Mouse (Mus musculus) thymus, adult 2 months (tissue): ENCODE measurements around the gene Osr1. TPM values are rescaled to one million over a fixed set of nuclear protein-coding genes. Genes with fewer than 3 reads are reported as not detected.

Source experiments
- DNase-seq: peaks from one replicate; pipeline ENCODE4 v3.0.0; 2021
- H3K27ac ChIP-seq: fragments of 200-500 bp; 2 replicates; pipeline ENCODE4 v1.5.1; 2012; ENCODE audit warnings: low read length, control low read depth; ENCODE audit not compliant: control insufficient read depth, insufficient read depth
- H3K27me3 ChIP-seq: fragments of 200-500 bp; 2 replicates; pipeline ENCODE4 v1.6.1; 2012; ENCODE audit warnings: mild to moderate bottlenecking, low read length, moderate library complexity, mixed read lengths; ENCODE audit not compliant: control insufficient read depth, insufficient read depth
- H3K36me3 ChIP-seq: fragments of 200-500 bp; 2 replicates; pipeline ENCODE4 v1.6.1; 2012; ENCODE audit warnings: mild to moderate bottlenecking, low read length, moderate library complexity; ENCODE audit not compliant: control insufficient read depth, insufficient read depth
- H3K4me1 ChIP-seq: fragments of 200-500 bp; replicated peaks from 2 replicates; pipeline ENCODE4 v1.6.1; 2012; ENCODE audit warnings: low read length; ENCODE audit not compliant: control insufficient read depth, insufficient read depth
- H3K4me3 ChIP-seq: fragments of 200-500 bp; 2 replicates; pipeline ENCODE4 v1.5.1; 2012; ENCODE audit warnings: mild to moderate bottlenecking, low read length, control low read depth, moderate library complexity; ENCODE audit not compliant: control insufficient read depth, insufficient read depth
- CTCF ChIP-seq: fragments of 200-500 bp; IDR thresholded peaks from 2 replicates; pipeline ENCODE4 v1.5.1; 2012; ENCODE audit warnings: mild to moderate bottlenecking, control low read depth, low read length, moderate library complexity, borderline replicate concordance; ENCODE audit not compliant: control insufficient read depth, poor library complexity, insufficient read depth; ENCODE audit errors: extremely low read depth
- POLR2A ChIP-seq: fragments of 200-500 bp; IDR thresholded peaks from 2 replicates; pipeline ENCODE4 v1.6.1; 2012; ENCODE audit warnings: mild to moderate bottlenecking, low read length, control low read depth, moderate library complexity; ENCODE audit not compliant: control insufficient read depth, poor library complexity, insufficient read depth; ENCODE audit errors: extremely low read depth
- WGBS: fragments of 180-500 bp; shearing (Covaris S2); methylation state at CpG from one replicate; pipeline ENCODE4 v1.1.7; 2018; 5-methylcytosine and 5-hydroxymethylcytosine counted together
- polyA plus RNA-seq: library from polyadenylated mRNA; depleted of rRNA; stranded (reverse); fragments of >200 nt; gene quantifications from 2 replicates; pipeline ENCODE4 v1.2.3, GENCODE M21; 2012

Osr1 gene
- polyA plus RNA-seq, 1 experiment, result 5.6 TPM

DNA sequence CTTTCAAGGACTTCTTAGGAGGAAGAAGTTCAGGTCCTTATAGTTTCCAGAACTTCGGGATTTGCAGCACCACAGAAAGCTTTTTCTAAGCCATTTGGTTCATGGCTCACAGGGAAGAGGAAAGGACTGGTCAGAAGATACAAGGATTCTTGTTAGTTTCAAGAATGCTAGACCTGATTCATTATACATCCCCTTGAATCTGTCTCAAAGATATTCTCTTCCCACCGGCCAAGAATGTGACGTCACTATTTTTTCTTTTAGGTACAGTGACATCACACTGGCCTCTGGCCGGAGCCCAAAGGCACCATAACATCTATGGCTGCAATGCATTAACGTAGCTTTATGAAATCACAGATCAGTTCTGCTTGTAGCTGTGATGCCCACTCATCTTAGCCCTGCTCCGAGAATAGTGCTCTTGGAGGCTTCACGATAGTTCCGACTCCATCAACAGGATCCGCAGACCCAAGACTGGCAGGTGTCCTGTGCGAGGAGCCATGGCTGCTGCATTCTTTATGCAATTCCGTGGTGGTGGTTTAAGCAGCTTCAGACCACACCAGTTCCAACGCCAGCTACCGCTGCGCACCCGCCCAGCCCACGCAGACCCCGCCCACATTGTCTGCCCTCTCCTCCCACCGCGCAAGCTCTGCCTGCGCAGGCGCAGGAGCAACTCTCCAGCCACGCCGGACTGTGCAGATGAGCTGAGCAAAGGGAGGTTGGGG lies 14.6 kb downstream of the Osr1 start:
- no peak for DNase-seq
- TF ChIP-seq POLR2A (no peak), CTCF (no peak)
- WGBS, result 5% methylated on average over 23 of the region's 23 CpGs
- no peaks in the 10 kb centered on the region for H3K36me3 ChIP-seq
- H3K4me3 ChIP-seq, result no peak overlapping the region
- H3K27ac ChIP-seq, result no peak overlapping the region
- no peaks in the 10 kb centered on the region; the same call in 1 of the 2 replicates for H3K27me3 ChIP-seq
- H3K4me1 ChIP-seq, result no peaks in the 10 kb centered on the region

DNA sequence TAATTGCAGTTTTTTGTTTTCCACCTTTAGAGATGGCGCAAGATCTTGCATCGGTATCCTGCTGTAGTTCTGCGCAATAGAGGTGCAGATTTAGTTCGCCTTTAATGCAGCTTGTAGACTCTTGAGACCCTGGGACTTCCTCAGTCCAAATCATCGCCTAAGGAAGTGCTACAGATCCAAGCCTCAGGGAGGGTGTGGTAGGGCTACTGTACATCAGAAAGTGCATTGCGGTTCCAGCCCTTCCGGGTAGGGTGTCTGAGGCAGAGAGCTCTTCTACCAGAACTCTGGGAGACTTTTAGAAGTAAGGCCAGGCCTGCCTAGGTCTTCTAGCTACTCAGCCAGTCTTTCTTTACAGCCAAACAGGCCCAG lies 15.2 kb downstream of the Osr1 start:
- H3K4me3 ChIP-seq, result no peak overlapping the region
- no peak for TF ChIP-seq CTCF
- no peak for TF ChIP-seq POLR2A
- no peak overlapping the region for H3K27ac ChIP-seq
- no peaks in the 10 kb centered on the region for H3K4me1 ChIP-seq
- H3K36me3 ChIP-seq, result no peaks in the 10 kb centered on the region
- no peak for DNase-seq
- no peaks in the 10 kb centered on the region; the same call in 1 of the 2 replicates for H3K27me3 ChIP-seq
- WGBS, result 12% methylated on average over 7 of the region's 7 CpGs

DNA sequence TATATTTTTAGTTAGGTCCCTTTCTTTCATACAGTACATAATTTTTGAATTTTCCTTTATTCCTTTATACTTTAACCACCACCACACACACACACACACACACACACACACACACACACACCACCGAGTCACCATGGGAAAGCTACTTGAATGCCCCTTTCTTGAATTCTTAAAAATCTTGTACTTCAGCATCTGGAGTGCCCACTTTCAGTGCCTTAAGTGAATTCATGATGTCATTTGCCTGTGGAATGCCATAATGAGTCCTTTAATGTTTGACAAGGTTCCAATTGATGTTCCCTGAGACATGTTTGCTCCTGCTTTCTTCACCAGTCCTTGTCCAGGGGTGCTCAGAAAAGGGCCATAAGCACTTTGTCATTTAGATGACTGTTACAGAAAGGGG lies 17.8 kb downstream of the Osr1 start:
- H3K36me3 ChIP-seq, result no peaks in the 10 kb centered on the region
- no peaks in the 10 kb centered on the region for H3K4me1 ChIP-seq
- no peak for TF ChIP-seq CTCF
- TF ChIP-seq POLR2A, result no peak
- DNase-seq, result no peak
- no peak overlapping the region for H3K27ac ChIP-seq
- no peaks in the 10 kb centered on the region for H3K27me3 ChIP-seq
- WGBS, result 96% methylated on average over 1 of the region's 1 CpGs
- no peak overlapping the region for H3K4me3 ChIP-seq

DNA sequence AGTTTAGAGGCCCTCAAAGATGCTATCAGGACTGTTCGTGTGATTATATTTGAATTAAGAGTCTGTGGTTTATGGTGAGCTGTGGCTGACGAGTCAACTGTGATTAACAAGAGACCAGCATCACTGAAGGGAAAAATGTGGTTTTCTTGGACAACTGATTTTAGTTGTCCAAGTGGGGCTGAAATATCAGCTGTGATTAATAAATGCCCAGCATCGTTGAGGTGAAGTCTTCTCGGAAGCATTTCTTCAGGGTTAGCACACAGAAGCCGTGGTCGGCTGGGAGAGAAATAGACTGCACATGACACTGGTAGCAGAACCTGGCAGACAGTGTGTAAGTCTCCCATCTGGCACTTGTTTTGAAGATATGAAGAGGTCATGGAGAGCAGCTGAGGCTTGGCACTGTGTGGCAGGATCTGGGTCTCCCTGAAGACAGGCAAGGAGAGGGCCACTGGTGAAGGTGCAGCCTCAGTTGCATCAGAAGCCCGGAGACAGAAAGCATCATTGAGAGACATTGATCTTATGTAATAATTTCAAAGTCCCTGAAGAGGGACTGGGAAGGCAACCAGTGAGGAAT lies 19.7 kb downstream of the Osr1 start:
- H3K4me1 ChIP-seq, result no peaks in the 10 kb centered on the region
- H3K4me3 ChIP-seq, result no peak overlapping the region
- TF ChIP-seq CTCF (no peak), POLR2A (no peak)
- DNase-seq, result no peak
- H3K27me3 ChIP-seq, result no peaks in the 10 kb centered on the region
- WGBS, result 70% methylated on average over 7 of the region's 7 CpGs
- no peak overlapping the region for H3K27ac ChIP-seq
- H3K36me3 ChIP-seq, result no peaks in the 10 kb centered on the region

DNA sequence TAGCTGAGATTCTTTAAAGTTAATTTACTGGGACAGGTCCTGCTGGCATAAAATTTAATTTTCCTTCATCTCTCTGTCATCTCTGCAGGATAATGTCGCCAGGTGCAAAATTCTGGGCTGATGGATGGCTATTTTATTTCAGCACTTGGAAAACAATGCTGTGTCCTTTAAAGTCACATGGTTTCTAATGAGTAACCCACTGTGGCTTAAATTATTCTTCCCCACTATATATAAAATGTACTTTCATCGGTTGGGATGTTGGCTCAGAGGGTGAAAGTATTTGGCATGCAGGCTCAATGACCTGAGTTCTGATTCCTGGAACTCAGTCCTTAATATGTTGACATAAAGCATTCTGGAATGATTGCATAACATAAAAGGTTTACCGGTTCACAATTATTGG lies 21.2 kb downstream of the Osr1 start:
- no peaks in the 10 kb centered on the region for H3K4me1 ChIP-seq
- no peak for DNase-seq
- no peaks in the 10 kb centered on the region for H3K36me3 ChIP-seq
- 79% methylated on average over 3 of the region's 3 CpGs for WGBS
- no peak overlapping the region for H3K27ac ChIP-seq
- H3K27me3 ChIP-seq, result no peaks in the 10 kb centered on the region
- no peak overlapping the region for H3K4me3 ChIP-seq
- TF ChIP-seq CTCF, result no peak
- TF ChIP-seq POLR2A, result no peak

DNA sequence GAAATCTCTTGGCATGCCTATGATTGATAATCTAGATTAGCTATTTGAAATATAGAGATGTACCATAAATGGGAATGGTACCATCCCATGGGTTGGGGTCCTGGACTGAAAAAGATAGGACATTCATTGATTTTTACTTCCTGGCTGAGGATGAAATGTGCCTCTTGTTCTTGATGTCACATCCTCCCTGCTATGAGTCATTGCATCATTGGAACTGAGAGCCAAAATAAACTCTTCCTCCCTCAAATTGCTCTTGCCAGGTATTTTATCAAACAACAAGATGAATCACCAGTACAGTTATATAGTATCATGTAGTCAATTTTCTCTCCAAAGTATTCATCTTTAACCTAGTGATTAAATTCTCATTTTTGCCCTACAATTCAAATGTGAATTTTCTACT lies 28.3 kb downstream of the Osr1 start:
- TF ChIP-seq POLR2A (no peak), CTCF (no peak)
- no peaks in the 10 kb centered on the region for H3K4me1 ChIP-seq

More for the DNA sequence above, 28.3 kb downstream of the Osr1 start:
- no peak overlapping the region for H3K27ac ChIP-seq
- H3K4me3 ChIP-seq, result no peak overlapping the region
- DNase-seq, result no peak
- H3K27me3 ChIP-seq, result no peaks in the 10 kb centered on the region
- no peaks in the 10 kb centered on the region for H3K36me3 ChIP-seq
